Mouse (Mus musculus) frontal cortex, adult (tissue): ENCODE measurements around the gene C1qa.

Source experiments
- ATAC-seq: cut with Nextera tagmentation; 2 replicates; pipeline ENCODE4 v1.9.2; 2017; ENCODE audit warnings: mild to moderate bottlenecking, moderate library complexity, mixed read lengths; ENCODE audit not compliant: low TSS enrichment

C1qa gene

GRCm38 (mm10) chr4:136863517-136863916, 35.1 kb downstream of the C1qa start:
- ATAC-seq = peak; percentile 31; the same call in 1 of the 2 replicates

- no peak for ATAC-seq
Observed at GRCm38 (mm10) chr4:136862411-136862810, 36.2 kb downstream of the C1qa start.

GRCm38 (mm10) chr4:136861806-136862205, 36.8 kb downstream of the C1qa start:
- ATAC-seq = no peak

GRCm38 (mm10) chr4:136860022-136860421, 38.6 kb downstream of the C1qa start:
- ATAC-seq = no peak

- ATAC-seq = peak; percentile 72; the same call in 1 of the 2 replicates
Observed at GRCm38 (mm10) chr4:136855081-136855480, 43.5 kb downstream of the C1qa start.

- no peak for ATAC-seq
Observed at GRCm38 (mm10) chr4:136852989-136853388, 45.6 kb downstream of the C1qa start.

- no peak for ATAC-seq
Observed at GRCm38 (mm10) chr4:136852119-136852518, 46.5 kb downstream of the C1qa start.

GRCm38 (mm10) chr4:136848565-136848964, 50.0 kb downstream of the C1qa start:
- ATAC-seq = peak; percentile 97

GRCm38 (mm10) chr4:136847166-136847565, 51.4 kb downstream of the C1qa start:
- no peak for ATAC-seq
